Mouse (Mus musculus) stomach, postnatal 0 days (tissue): ENCODE results near the gene Sez6. TPM values are rescaled to one million over a fixed set of nuclear protein-coding genes. Genes with fewer than 3 reads are reported as not detected.

Experiments
- ATAC-seq: fragments of 200-750 bp; cut with Nextera tagmentation; 2 replicates; pipeline ENCODE4 v1.8.0; 2017; ENCODE audit not compliant: low FRiP score, low TSS enrichment
- DNase-seq: peaks from one replicate; pipeline ENCODE4 v3.0.0-alpha.2; 2016; ENCODE audit warnings: low spot score
- H3K27ac ChIP-seq: fragments of 300-500 bp; sonication (generic); replicated peaks from 2 replicates; pipeline ENCODE4 v1.5.1; 2014; ENCODE audit warnings: mild to moderate bottlenecking, control low read depth
- H3K27me3 ChIP-seq: fragments of 300-500 bp; sonication (generic); 2 replicates; pipeline ENCODE4 v1.6.1; 2014; ENCODE audit warnings: low read length; ENCODE audit not compliant: control insufficient read depth, insufficient read depth
- H3K36me3 ChIP-seq: fragments of 300-500 bp; sonication (generic); 2 replicates; pipeline ENCODE4 v1.6.1; 2014; ENCODE audit warnings: low read length, mixed read lengths; ENCODE audit not compliant: control insufficient read depth, insufficient read depth
- H3K4me1 ChIP-seq: fragments of 300-500 bp; sonication (generic); replicated peaks from 2 replicates; pipeline ENCODE4 v1.6.1; 2014; ENCODE audit warnings: antibody characterized with exemption; ENCODE audit not compliant: control insufficient read depth, insufficient read depth
- H3K4me2 ChIP-seq: fragments of 300-500 bp; sonication (generic); replicated peaks from 2 replicates; pipeline ENCODE4 v1.6.1; 2014; ENCODE audit warnings: low read depth, mild to moderate bottlenecking, control low read depth, moderate library complexity
- H3K4me3 ChIP-seq: fragments of 300-500 bp; sonication (generic); 2 replicates; pipeline ENCODE4 v1.5.1; 2014; ENCODE audit warnings: low read depth, low read length, control low read depth
- H3K9ac ChIP-seq: fragments of 300-500 bp; sonication (generic); 2 replicates; pipeline ENCODE4 v1.6.1; 2014; ENCODE audit warnings: mild to moderate bottlenecking, low read length, control low read depth, mixed read lengths
- H3K9me3 ChIP-seq: fragments of 300-500 bp; sonication (generic); 2 replicates; pipeline ENCODE4 v1.6.1; 2016; ENCODE audit warnings: low read length; ENCODE audit not compliant: control insufficient read depth
- CTCF ChIP-seq: IDR thresholded peaks from 2 replicates; pipeline ENCODE4 v1.5.1; 2016; ENCODE audit warnings: antibody characterized with exemption, low read depth, mild to moderate bottlenecking, moderate library complexity
- EP300 ChIP-seq: optimal IDR thresholded peaks from 2 replicates; pipeline ENCODE3; 2016; ENCODE audit warnings: antibody characterized with exemption
- WGBS: fragments of 180-500 bp; shearing (Covaris S2); extraction: QIAGEN DNeasy Blood & Tissue Kit; methylation state at CpG from one replicate; pipeline ENCODE4 v1.1.7; 2014; 5-methylcytosine and 5-hydroxymethylcytosine counted together
- polyA plus RNA-seq: library from polyadenylated mRNA; unstranded; fragments of >200 nt; fragmentation: Nextera tagmentation; extraction: Ambion mirVana; gene quantifications from 2 replicates; pipeline ENCODE4 v1.2.1, GENCODE M21; 2015

The Sez6 gene
- polyA plus RNA-seq, 1 experiment from 2014 or later, result 1.2 TPM

- Histone ChIP-seq H3K4me3 (peak within 1 kb of the TSS; percentile 73), H3K9me3 (no peaks in the 10 kb centered on the region), H3K27me3 (no peaks in the 10 kb centered on the region), H3K9ac (peak within 1 kb of the TSS; percentile 91), H3K27ac (peak within 1 kb of the TSS; percentile 97), H3K4me1 (no peaks in the 10 kb centered on the region), H3K36me3 (no peaks in the 10 kb centered on the region), H3K4me2 (peak within 1 kb of the TSS; percentile 90)
- WGBS, result under 1% methylated on average over 39 of the region's 62 CpGs
- TF ChIP-seq EP300 (no peak), CTCF (no peak)
- DNase-seq (peak; percentile 99), ATAC-seq (peak; percentile 90)
Observed at GRCm38 (mm10) chr11:77982441-77982905, 51.9 kb downstream of the Sez6 start, which contains the start of gene Phf12. Gene Phf12, plus strand, starts transcription at chr11:77982754.

DNA sequence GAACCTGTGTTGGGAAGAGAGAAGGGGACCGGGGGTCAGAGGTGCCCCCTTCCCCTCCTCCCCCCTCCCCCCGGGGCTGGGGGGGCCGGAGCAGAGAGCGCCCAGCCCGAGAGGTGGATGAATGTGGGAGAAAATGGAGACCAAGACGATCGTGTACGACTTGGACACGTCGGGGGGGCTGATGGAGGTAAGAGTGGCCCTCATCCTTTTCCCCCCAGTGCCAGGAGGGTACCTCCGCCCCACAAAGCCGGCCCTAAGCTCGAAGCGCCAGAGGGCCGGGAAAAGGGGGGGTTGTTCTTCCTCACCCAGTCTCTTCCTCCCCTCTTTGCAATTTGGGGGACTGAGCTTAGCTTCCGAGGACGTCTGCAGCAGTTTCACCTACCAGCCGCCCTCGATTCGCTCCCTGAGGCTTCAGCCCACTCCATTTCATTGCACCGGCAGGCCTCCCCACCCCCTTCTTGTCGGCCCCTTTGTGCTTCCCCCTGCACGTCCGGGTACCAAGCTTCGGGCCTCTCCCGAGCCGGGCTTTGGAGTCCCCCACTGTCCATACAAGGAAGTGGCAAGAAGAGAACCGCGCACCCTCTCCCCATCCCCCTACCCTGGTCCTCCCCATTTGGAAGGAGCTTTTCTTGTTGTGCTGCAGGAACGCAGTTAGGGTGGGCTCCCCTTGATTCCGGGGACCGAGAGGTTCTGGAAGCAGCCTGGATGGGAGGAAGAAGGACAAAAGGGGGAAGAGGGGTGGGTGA, 52.8 kb downstream of the Sez6 start:
- Histone ChIP-seq H3K9ac (peak overlapping the region; percentile 91), H3K9me3 (no peaks in the 10 kb centered on the region), H3K27ac (peak overlapping the region; percentile 94), H3K27me3 (no peaks in the 10 kb centered on the region), H3K4me2 (peak overlapping the region; percentile 90), H3K36me3 (no peaks in the 10 kb centered on the region; the same call in 1 of the 2 replicates), H3K4me3 (peak overlapping the region; percentile 73), H3K4me1 (no peaks in the 10 kb centered on the region)
- ATAC-seq (peak; percentile 13; the same call in 1 of the 2 replicates), DNase-seq (peak; percentile 73)
- no peak; the same call in 1 of the 2 replicates for TF ChIP-seq CTCF
- TF ChIP-seq EP300, result no peak
- WGBS, result under 1% methylated on average over 25 of the region's 32 CpGs

DNA sequence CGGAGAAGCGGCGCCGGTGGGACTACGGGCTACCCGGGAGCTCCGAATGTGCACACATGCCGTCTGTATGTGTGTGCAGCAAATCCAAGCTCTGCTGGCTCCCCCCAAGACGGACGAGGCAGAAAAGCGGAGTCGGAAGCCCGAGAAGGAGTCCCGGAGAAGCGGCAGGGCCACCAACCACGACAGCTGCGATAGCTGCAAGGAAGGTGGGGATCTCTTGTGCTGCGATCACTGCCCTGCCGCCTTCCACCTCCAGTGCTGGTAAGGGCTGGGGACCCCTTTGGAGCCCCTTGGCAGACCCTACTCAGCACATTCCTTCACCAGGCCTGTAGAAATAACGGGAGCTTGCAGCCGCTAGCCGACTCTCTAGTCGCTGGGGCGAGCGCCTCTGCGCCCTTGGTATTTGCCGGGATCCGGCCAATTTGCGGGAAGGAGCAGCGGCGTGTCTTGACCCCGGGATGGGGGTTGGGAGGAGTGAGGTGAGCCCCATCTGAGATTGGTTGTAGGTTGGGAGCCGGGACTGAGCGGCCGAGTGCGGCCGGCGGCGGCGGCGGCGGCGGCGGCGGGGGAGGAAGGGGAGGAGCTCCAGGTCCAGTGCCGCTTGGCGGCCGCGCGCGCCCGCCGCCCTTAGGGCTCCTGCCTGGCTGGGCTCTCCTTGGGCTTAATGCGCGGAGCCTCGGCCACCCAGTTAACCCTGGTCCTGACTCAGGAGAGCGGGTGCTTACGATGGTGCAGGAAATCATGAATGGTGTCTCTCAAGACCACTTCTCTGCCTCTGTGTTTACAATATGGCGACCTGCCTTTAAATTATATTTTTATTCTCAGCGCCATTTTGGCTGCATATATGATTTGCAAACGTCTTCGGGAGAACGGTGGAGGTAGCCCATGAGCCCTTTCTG, 53.6 kb downstream of the Sez6 start:
- H3K36me3 ChIP-seq, result peaks cover 3% of the 10 kb centered on the region; the same call in 1 of the 2 replicates
- peak overlapping the region; percentile 90 for H3K4me2 ChIP-seq
- under 1% methylated on average over 47 of the region's 63 CpGs for WGBS
- peak overlapping the region; percentile 94 for H3K27ac ChIP-seq
- H3K9ac ChIP-seq, result peak overlapping the region; percentile 91
- H3K4me1 ChIP-seq, result no peaks in the 10 kb centered on the region
- DNase-seq (peak; percentile 81), ATAC-seq (0 out of 2 replicates have a peak, but pooled peaks have one; percentile 6)
- TF ChIP-seq EP300 (no peak), CTCF (no peak)
- H3K27me3 ChIP-seq, result no peaks in the 10 kb centered on the region
- H3K9me3 ChIP-seq, result no peaks in the 10 kb centered on the region
- peak overlapping the region; percentile 73 for H3K4me3 ChIP-seq

GRCm38 (mm10) chr11:77984836-77985231, 54.2 kb downstream of the Sez6 start:
- no peaks in the 10 kb centered on the region for H3K27me3 ChIP-seq
- no peaks in the 10 kb centered on the region for H3K4me1 ChIP-seq
- peak overlapping the region; percentile 73 for H3K4me3 ChIP-seq
- TF ChIP-seq EP300, result no peak
- TF ChIP-seq CTCF, result no peak
- H3K9me3 ChIP-seq, result no peaks in the 10 kb centered on the region
- H3K4me2 ChIP-seq, result peak overlapping the region; percentile 90
- no peak for ATAC-seq
- H3K27ac ChIP-seq, result peak overlapping the region; percentile 94
- peak; percentile 69 for DNase-seq
- WGBS, result under 1% methylated on average over 13 of the region's 13 CpGs
- peaks cover 3% of the 10 kb centered on the region; the same call in 1 of the 2 replicates for H3K36me3 ChIP-seq
- H3K9ac ChIP-seq, result peak overlapping the region; percentile 91

- peaks cover 3% of the 10 kb centered on the region; the same call in 1 of the 2 replicates for H3K36me3 ChIP-seq
- no peak for ATAC-seq
- 68% methylated on average over 3 of the region's 3 CpGs for WGBS
Observed at GRCm38 (mm10) chr11:77985541-77986065, 55.0 kb downstream of the Sez6 start.

More at GRCm38 (mm10) chr11:77985541-77986065, 55.0 kb downstream of the Sez6 start:
- Histone ChIP-seq H3K4me1 (no peaks in the 10 kb centered on the region), H3K9me3 (no peaks in the 10 kb centered on the region), H3K4me2 (peak overlapping the region; percentile 90), H3K27ac (no peak overlapping the region; the same call in 1 of the 2 replicates), H3K27me3 (no peaks in the 10 kb centered on the region), H3K4me3 (peak overlapping the region; percentile 73), H3K9ac (no peak overlapping the region)
- no peak for DNase-seq
- no peak for TF ChIP-seq EP300
- no peak for TF ChIP-seq CTCF
